Mouse (Mus musculus) right cerebral cortex, postnatal 36 days (tissue): Measurements from ENCODE around the gene Reps1.
"Not testable (repeated sequence)": the region's sequence is repeated elsewhere in the genome, so short reads cannot be mapped to it uniquely, and the experiment has no call there.

Experiments
- DNase-seq, 2 experiments: peaks; one replicate each; pipeline ENCODE4 v3.0.0; 2022; ENCODE audit warnings: low spot score in 2 of 2, mixed read lengths in 1 of 2

The Reps1 gene

GRCm38 (mm10) chr10:18064606-18065228, 9.1 kb downstream of the Reps1 start:
- no peak for DNase-seq

- no peak for DNase-seq
These were observed 10.4 kb downstream of the Reps1 start for GRCm38 (mm10) chr10:18066031-18066439.

- DNase-seq: no peak
These were observed 12.2 kb downstream of the Reps1 start for GRCm38 (mm10) chr10:18067761-18068446.

- no peak for DNase-seq
These were observed 13.2 kb downstream of the Reps1 start for GRCm38 (mm10) chr10:18068880-18069279.

GRCm38 (mm10) chr10:18069576-18069975, 13.9 kb downstream of the Reps1 start:
- no peak for DNase-seq

- DNase-seq: peak; percentile 53 to 64
These were observed 14.5 kb downstream of the Reps1 start for GRCm38 (mm10) chr10:18070144-18070543.

- DNase-seq: no peak
These were observed 15.0 kb downstream of the Reps1 start for GRCm38 (mm10) chr10:18070616-18071015.

GRCm38 (mm10) chr10:18072871-18073270, 17.2 kb downstream of the Reps1 start:
- DNase-seq: no peak

GRCm38 (mm10) chr10:18074383-18075075, 18.9 kb downstream of the Reps1 start:
- no peak for DNase-seq

GRCm38 (mm10) chr10:18075845-18076244, 20.2 kb downstream of the Reps1 start:
- no peak for DNase-seq

- no peak for DNase-seq
These were observed 25.9 kb downstream of the Reps1 start for GRCm38 (mm10) chr10:18081536-18081935.

- DNase-seq: no peak
These were observed 27.1 kb downstream of the Reps1 start for GRCm38 (mm10) chr10:18082772-18083171.

GRCm38 (mm10) chr10:18090691-18091090, 35.0 kb downstream of the Reps1 start:
- no peak for DNase-seq

GRCm38 (mm10) chr10:18102166-18102565, 46.5 kb downstream of the Reps1 start:
- no peak for DNase-seq

- no peak for DNase-seq
These were observed 51.8 kb downstream of the Reps1 start for GRCm38 (mm10) chr10:18107471-18107870.

- no peak for DNase-seq
These were observed 55.3 kb downstream of the Reps1 start for GRCm38 (mm10) chr10:18110940-18111339.

GRCm38 (mm10) chr10:18113473-18114093, 57.9 kb downstream of the Reps1 start:
- no peak for DNase-seq

- no peak for DNase-seq
These were observed 62.7 kb downstream of the Reps1 start for GRCm38 (mm10) chr10:18118336-18118735.

- DNase-seq: no peak
These were observed 74.6 kb downstream of the Reps1 start for GRCm38 (mm10) chr10:18130276-18130675.

- DNase-seq: no peak
These were observed 76.3 kb downstream of the Reps1 start for GRCm38 (mm10) chr10:18131666-18132650.

- not testable (repeated sequence) for DNase-seq
These were observed 83.3 kb downstream of the Reps1 start for GRCm38 (mm10) chr10:18138853-18139503.
